Mouse (Mus musculus) cortical plate, adult 2 months (tissue): ENCODE measurements around the gene Spata1. TPM values are rescaled to one million over a fixed set of nuclear protein-coding genes. Genes with fewer than 3 reads are reported as not detected.

ENCODE experiments used
- H3K27ac ChIP-seq: fragments of 200-500 bp; 2 replicates; pipeline ENCODE4 v1.5.1; 2012; ENCODE audit warnings: low read length, control low read depth, inconsistent platforms; ENCODE audit not compliant: insufficient read depth
- H3K4me1 ChIP-seq: fragments of 200-500 bp; 2 replicates; pipeline ENCODE4 v1.6.1; 2011; ENCODE audit warnings: low read length; ENCODE audit not compliant: control insufficient read depth, insufficient read depth
- H3K4me3 ChIP-seq: fragments of 200-500 bp; 2 replicates; pipeline ENCODE4 v1.5.1; 2011; ENCODE audit warnings: mild to moderate bottlenecking, low read length, control low read depth; ENCODE audit not compliant: insufficient read depth
- CTCF ChIP-seq: fragments of 200-500 bp; IDR thresholded peaks from 2 replicates; pipeline ENCODE4 v1.5.1; 2011; ENCODE audit warnings: mild to moderate bottlenecking, control low read depth, low read length; ENCODE audit not compliant: insufficient read depth; ENCODE audit errors: extremely low read depth
- POLR2A ChIP-seq: fragments of 200-500 bp; IDR thresholded peaks from 2 replicates; pipeline ENCODE4 v1.6.1; 2011; ENCODE audit warnings: mild to moderate bottlenecking, low read length, control low read depth; ENCODE audit not compliant: insufficient read depth; ENCODE audit errors: extremely low read depth
- polyA plus RNA-seq: library from polyadenylated mRNA; depleted of rRNA; stranded (reverse); fragments of >200 nt; gene quantifications from 2 replicates; pipeline ENCODE4 v1.2.3, GENCODE M21; 2012

The Spata1 gene
- polyA plus RNA-seq, 1 experiment = 3.7 TPM

- no peak overlapping the region for H3K4me3 ChIP-seq
- H3K4me1 ChIP-seq = no peaks in the 10 kb centered on the region
- no peak overlapping the region for H3K27ac ChIP-seq
- TF ChIP-seq CTCF = no peak
- no peak for TF ChIP-seq POLR2A
Observed at GRCm38 (mm10) chr3:146425902-146426301, 73.7 kb downstream of the Spata1 start.

GRCm38 (mm10) chr3:146424306-146424900 is 75.2 kb downstream of the Spata1 start:
- TF ChIP-seq POLR2A (no peak), CTCF (no peak)
- H3K4me3 ChIP-seq = no peak overlapping the region
- peaks cover 6% of the 10 kb centered on the region for H3K4me1 ChIP-seq
- no peak overlapping the region for H3K27ac ChIP-seq

- Histone ChIP-seq H3K27ac (no peak overlapping the region), H3K4me1 (peaks cover 6% of the 10 kb centered on the region), H3K4me3 (no peak overlapping the region)
- no peak for TF ChIP-seq POLR2A
- no peak for TF ChIP-seq CTCF
Observed at GRCm38 (mm10) chr3:146423710-146424109, 75.8 kb downstream of the Spata1 start.

GRCm38 (mm10) chr3:146421787-146422186 is 77.8 kb downstream of the Spata1 start:
- H3K27ac ChIP-seq = no peak overlapping the region
- no peak for TF ChIP-seq CTCF
- TF ChIP-seq POLR2A = no peak
- H3K4me3 ChIP-seq = no peak overlapping the region
- H3K4me1 ChIP-seq = peaks cover 6% of the 10 kb centered on the region

- Histone ChIP-seq H3K27ac (peak overlapping the region; percentile 37; the same call in 1 of the 2 replicates), H3K4me3 (no peak overlapping the region), H3K4me1 (peaks cover 6% of the 10 kb centered on the region)
- TF ChIP-seq CTCF (no peak), POLR2A (no peak)
Observed at GRCm38 (mm10) chr3:146419992-146420537, 79.5 kb downstream of the Spata1 start.

GRCm38 (mm10) chr3:146419534-146419933 is 80.0 kb downstream of the Spata1 start:
- TF ChIP-seq POLR2A (no peak), CTCF (no peak)
- H3K4me3 ChIP-seq = no peak overlapping the region
- peaks cover 6% of the 10 kb centered on the region for H3K4me1 ChIP-seq
- peak overlapping the region; percentile 60 for H3K27ac ChIP-seq

- no peak overlapping the region for H3K27ac ChIP-seq
- H3K4me3 ChIP-seq = no peak overlapping the region
- no peak for TF ChIP-seq POLR2A
- no peak for TF ChIP-seq CTCF
- H3K4me1 ChIP-seq = peaks cover 6% of the 10 kb centered on the region
Observed at GRCm38 (mm10) chr3:146418901-146419300, 80.7 kb downstream of the Spata1 start.

GRCm38 (mm10) chr3:146417873-146418272 is 81.7 kb downstream of the Spata1 start:
- H3K4me1 ChIP-seq = peaks cover 6% of the 10 kb centered on the region
- TF ChIP-seq POLR2A (no peak), CTCF (no peak)
- H3K4me3 ChIP-seq = no peak overlapping the region
- H3K27ac ChIP-seq = no peak overlapping the region

GRCm38 (mm10) chr3:146414555-146414954 is 85.0 kb downstream of the Spata1 start:
- H3K27ac ChIP-seq = no peak overlapping the region
- TF ChIP-seq CTCF (no peak), POLR2A (no peak)
- H3K4me1 ChIP-seq = peaks cover 10% of the 10 kb centered on the region
- no peak overlapping the region for H3K4me3 ChIP-seq

GRCm38 (mm10) chr3:146413992-146414391 is 85.6 kb downstream of the Spata1 start:
- TF ChIP-seq CTCF (no peak), POLR2A (no peak)
- no peak overlapping the region for H3K4me3 ChIP-seq
- H3K4me1 ChIP-seq = peaks cover 8% of the 10 kb centered on the region
- no peak overlapping the region for H3K27ac ChIP-seq
